Mouse (Mus musculus) splenic B cell, adult 2 months (primary cell): ENCODE measurements at regions not wholly inside any gene's neighbourhood (a gene's known extent, or its start where the extent isn't known, plus 50 kb on each side); places are given as distances from the start of the nearest gene placed in this dataset.
"Not testable (repeated sequence)": the region's sequence is repeated elsewhere in the genome, so short reads cannot be mapped to it uniquely, and the experiment has no call there.

Experiments used
- DNase-seq: peaks from one replicate; pipeline ENCODE4 v3.0.0-alpha.2; 2011; ENCODE audit warnings: low read depth, low spot score
- H3K27me3 ChIP-seq: 2 replicates; pipeline ENCODE4 v1.6.1; 2012; ENCODE audit warnings: mild to moderate bottlenecking, low read length, moderate library complexity, mixed read lengths; ENCODE audit not compliant: control insufficient read depth, poor library complexity, insufficient read depth, severe bottlenecking
- H3K36me3 ChIP-seq: 2 replicates; pipeline ENCODE4 v1.6.1; 2012; ENCODE audit warnings: mild to moderate bottlenecking, low read length, moderate library complexity, mixed read lengths; ENCODE audit not compliant: control insufficient read depth, poor library complexity, insufficient read depth, severe bottlenecking

DNA sequence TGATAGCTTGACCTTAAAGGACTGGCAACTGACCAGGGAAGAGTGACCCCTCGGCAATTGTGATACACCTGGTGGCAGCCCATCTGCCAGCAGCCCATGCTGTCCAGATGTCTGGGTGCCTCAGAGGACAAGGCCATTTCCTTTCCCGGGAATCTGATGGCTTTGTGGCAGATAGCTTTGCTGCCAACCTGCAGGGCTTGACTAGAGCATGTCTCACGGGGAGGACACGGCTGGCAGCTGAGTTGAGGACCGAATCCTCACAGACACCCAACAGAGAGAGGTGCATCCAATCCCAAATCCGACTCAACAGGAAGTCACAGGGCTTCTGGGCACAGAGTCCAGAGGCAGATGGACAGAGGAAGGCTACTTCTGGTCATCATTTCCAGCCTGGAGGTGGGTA is 192.2 kb upstream of the Trpc7 start:
- H3K27me3 ChIP-seq, result no peaks in the 10 kb centered on the region
- H3K36me3 ChIP-seq, result no peaks in the 10 kb centered on the region
- no peak for DNase-seq

GRCm38 (mm10) chr13:57087398-57087797 is 191.6 kb upstream of the Trpc7 start:
- Histone ChIP-seq H3K36me3 (no peaks in the 10 kb centered on the region), H3K27me3 (no peaks in the 10 kb centered on the region)
- no peak for DNase-seq

GRCm38 (mm10) chr13:57083751-57084150 is 188.0 kb upstream of the Trpc7 start:
- no peak for DNase-seq
- Histone ChIP-seq H3K36me3 (no peaks in the 10 kb centered on the region), H3K27me3 (no peaks in the 10 kb centered on the region)

- DNase-seq, result no peak
- no peaks in the 10 kb centered on the region for H3K27me3 ChIP-seq
- H3K36me3 ChIP-seq, result no peaks in the 10 kb centered on the region
Measured at GRCm38 (mm10) chr13:57070479-57070878, 174.7 kb upstream of the Trpc7 start.

DNA sequence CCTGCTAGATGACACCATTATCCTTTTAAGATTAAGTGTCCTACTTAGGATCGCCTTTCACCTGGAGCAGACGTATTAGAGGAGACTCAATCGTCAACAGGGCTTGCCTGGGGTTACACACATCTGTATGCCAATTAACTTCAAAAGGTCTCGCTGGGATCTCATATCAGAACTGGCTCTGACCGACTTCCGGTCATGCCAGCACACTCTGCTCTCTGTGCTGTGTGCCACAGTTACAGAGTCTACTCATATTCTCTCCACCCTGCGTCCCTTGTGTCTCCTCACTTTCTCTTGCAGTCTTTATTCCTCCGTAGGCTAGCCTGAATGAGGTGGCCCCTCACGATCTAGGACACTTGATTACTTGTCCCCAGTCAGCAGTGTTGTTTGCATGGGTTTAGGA is 165.9 kb upstream of the Trpc7 start:
- no peaks in the 10 kb centered on the region for H3K27me3 ChIP-seq
- no peaks in the 10 kb centered on the region for H3K36me3 ChIP-seq
- DNase-seq, result no peak

GRCm38 (mm10) chr13:57061074-57061473 is 165.3 kb upstream of the Trpc7 start:
- no peaks in the 10 kb centered on the region for H3K36me3 ChIP-seq
- no peak for DNase-seq

DNA sequence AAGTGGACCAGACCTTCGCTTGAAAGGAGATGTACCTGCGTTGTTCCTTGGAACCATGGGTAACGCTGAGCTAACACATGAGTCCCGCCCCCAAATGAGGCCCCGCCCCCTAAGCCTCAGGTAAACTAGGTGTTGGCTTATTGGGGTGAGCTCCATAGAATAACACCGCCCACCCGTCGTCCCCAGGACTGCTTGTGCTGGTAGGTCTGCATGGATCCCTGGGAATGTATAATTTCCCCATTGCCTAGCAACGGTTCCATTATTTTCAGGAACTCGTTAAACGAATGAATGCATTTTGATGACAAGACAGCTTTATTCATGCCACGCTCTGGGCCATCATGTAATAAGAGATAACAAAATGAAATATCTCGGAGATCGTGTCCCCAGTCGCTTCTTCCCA is 161.0 kb upstream of the Trpc7 start:
- H3K27me3 ChIP-seq, result no peaks in the 10 kb centered on the region
- no peak for DNase-seq
- no peaks in the 10 kb centered on the region for H3K36me3 ChIP-seq

More at GRCm38 (mm10) chr13:57061074-57061473, 165.3 kb upstream of the Trpc7 start:
- H3K27me3 ChIP-seq, result no peaks in the 10 kb centered on the region

DNA sequence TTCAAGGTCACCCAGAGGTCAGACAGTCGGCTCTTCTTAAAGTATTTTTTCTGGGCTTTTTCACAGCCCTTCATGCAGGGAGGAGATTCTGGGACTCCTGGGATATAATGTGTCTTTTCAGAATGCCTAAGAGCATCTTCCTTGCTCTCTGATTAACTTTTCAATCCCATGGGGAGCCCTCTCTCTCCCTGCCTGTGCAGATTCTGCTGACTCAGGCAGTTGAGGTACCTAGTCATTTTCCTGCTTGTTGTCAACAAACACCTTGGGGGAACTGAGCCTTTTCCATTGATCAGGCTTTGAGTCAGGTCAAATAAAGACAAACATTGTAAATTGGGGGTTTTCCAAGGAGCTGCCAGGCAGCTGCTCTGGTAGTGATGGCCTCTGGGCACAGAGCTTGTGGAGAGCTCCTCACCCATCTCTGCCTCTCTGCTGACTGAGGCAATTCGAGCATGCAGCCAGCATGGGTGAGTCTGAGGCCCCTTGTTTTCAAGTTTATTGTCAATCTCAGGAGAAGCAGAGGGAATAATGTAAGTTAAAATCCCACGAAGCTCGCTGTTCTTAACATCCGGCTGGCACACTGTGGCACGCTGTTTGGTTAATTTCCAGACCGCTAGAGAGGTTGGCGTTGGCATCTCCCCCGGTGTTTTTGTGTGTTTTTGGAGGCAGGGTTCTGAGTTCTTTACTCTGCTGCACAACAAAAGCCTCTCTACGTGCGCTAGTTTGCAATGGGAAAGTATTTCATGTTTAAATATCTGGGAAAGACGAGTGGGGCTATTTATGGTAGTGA is 159.8 kb upstream of the Trpc7 start:
- DNase-seq, result no peak
- no peaks in the 10 kb centered on the region for H3K36me3 ChIP-seq
- no peaks in the 10 kb centered on the region for H3K27me3 ChIP-seq

DNA sequence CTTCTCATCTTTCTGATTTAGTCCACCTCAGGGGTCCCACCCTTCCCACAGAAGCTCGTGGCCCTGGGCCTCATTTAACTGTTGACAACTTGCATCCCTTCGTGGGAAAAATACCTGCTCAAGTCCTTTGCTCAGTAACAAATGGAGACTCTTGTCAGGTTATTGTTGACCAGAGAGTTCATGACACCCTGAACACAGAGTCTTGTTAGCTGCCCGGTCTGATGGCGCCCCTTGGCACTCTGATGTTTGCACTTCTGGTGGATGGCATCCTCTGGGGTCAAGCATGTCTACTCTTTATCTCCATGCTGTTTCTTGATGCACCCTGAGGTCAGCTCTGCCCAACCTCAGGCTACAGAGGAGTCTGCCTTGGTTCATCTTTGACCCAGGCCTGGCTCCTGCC is 157.6 kb upstream of the Trpc7 start:
- DNase-seq, result no peak
- Histone ChIP-seq H3K27me3 (no peaks in the 10 kb centered on the region), H3K36me3 (no peaks in the 10 kb centered on the region)

DNA sequence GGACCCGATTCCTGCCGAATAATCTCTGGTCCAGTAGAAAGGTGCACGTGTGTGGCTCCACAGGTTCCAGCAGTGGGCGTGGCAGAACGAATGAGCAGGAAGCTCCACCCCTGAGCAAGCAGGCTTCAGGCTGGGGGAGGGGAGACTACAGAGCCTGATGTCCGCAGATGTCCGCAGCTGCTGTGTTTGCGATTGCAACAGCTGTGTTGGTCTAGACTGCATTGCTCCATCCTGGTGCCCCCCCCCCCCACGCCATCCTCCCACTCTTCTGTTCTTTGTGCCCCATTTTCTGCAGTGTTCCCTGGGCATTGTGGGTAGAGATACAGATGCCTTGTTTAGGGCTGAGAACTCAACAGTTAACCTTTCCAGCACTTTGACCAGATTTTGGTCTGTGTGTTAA is 150.3 kb upstream of the Trpc7 start:
- not testable (repeated sequence) for H3K27me3 ChIP-seq, DNase-seq, H3K36me3 ChIP-seq

- Histone ChIP-seq H3K36me3 (no peaks in the 10 kb centered on the region), H3K27me3 (no peaks in the 10 kb centered on the region)
- no peak for DNase-seq
Measured at GRCm38 (mm10) chr13:57044455-57044854, 148.7 kb upstream of the Trpc7 start.

DNA sequence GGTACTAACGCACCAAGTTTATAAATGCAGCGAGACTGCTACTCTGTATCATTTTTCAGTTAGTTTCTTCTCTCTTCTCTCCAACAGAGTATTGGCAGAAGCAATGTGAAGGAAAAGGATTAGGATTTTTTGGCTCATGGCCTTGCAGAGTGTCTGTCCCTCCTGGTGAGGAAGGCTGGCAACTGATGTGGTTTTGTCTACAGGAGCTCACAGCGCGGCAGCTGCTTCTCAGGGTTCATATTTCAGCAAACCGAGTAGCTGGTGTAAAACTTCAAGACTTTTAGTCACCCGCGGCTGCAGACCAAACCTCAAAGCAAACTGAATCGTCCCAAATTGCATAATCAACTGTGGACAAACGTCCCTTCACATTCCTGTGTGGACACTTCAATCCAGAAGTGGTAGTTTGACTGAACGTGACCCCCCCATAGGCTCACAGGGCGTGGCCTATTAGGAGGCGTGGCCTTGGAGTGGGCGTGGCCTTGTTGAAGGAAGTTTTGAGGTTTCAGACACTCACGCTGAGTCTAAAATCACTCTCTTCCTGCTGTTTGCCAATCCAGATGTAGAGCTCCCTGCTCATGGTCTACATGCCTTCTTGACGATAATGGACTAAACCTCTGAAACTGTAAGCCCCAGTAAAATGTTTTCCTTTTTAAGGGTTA is 147.7 kb upstream of the Trpc7 start:
- Histone ChIP-seq H3K36me3 (no peaks in the 10 kb centered on the region), H3K27me3 (no peaks in the 10 kb centered on the region)
- no peak for DNase-seq

GRCm38 (mm10) chr13:57042514-57042913 is 146.7 kb upstream of the Trpc7 start:
- Histone ChIP-seq H3K36me3 (no peaks in the 10 kb centered on the region), H3K27me3 (no peaks in the 10 kb centered on the region)
- no peak for DNase-seq

DNA sequence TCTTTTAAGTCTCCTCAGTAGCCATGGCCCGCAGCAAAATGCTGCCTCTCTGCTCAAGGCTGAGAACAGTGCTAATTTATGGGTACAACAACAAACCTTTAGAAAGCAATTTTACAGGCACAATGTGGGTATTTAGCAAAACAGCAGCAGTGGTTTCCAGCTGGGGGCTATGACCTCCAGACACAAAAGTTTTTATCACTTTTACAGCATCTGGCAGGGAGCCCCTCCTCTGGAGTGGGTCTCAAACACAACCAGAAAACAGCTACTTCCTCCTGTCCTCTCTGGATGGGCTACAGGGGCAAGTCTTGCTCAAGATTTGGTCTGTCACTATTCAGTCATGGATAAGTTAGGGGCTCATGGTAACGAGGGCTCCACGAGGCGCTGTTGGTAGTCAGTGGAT is 137.1 kb upstream of the Trpc7 start:
- no peak for DNase-seq
- no peaks in the 10 kb centered on the region for H3K36me3 ChIP-seq
- H3K27me3 ChIP-seq, result no peaks in the 10 kb centered on the region

DNA sequence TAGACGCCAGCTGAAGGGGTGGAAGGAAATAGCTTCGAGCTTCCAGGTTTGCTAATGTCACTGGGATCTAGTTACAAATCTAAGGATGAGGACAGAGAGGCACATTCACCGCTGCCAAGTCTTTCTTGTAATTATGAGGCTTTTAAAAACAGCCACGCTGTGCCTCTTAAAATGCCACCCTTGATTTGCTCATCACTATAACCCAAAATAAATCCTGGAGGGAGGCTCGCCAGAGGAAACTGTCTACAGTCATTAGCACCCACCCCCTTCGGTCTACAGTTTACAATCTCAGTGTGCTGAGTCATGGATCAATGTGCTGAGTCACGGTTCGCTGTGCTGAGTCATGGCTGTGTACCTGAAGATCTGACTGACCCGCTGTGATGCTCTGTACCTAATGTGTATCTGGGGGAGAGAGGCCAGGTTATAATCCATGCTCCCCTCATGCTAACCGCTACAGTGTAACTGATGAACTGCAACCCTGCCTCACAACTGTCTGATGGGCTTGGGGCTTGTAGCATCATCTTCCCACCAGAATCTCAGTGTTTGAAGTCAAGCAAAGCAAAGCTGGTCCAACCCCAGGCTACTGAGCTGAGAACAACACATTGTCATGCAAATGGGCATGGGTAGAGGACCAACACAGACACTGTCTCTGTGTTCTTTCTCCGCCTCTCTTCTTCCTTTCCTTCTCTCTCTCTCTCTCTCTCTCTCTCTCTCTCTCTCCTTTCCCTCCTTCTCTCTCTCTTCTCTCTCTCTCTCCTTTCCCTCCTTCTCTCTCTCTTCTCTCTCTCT is 122.0 kb upstream of the Trpc7 start:
- no peak for DNase-seq

More for the DNA sequence above, 122.0 kb upstream of the Trpc7 start:
- Histone ChIP-seq H3K27me3 (no peaks in the 10 kb centered on the region), H3K36me3 (no peaks in the 10 kb centered on the region)
